Mouse (Mus musculus): Measurements from ENCODE around the gene Ormdl3.

- no peak for TF ChIP-seq CTCF (IDR thresholded peaks at IDR 0.05; ENCODE audit: low read depth, low read length)
- TF ChIP-seq TAL1 (conservative IDR thresholded peaks at IDR 0.05; ENCODE audit: low read depth, low read length), result no peak
- TF ChIP-seq GATA1 (IDR thresholded peaks at IDR 0.05; ENCODE audit: borderline replicate concordance, low read length), result no peak
- no peak for TF ChIP-seq GATA2 (IDR thresholded peaks at IDR 0.05; ENCODE audit: borderline replicate concordance, low read depth, low read length)
Observed at GRCm38 (mm10) chr11:98546529-98547307, 40.5 kb downstream of the Ormdl3 start.
